Mouse (Mus musculus) spleen, postnatal 36 days (tissue): Measurements from ENCODE around the gene Ilf3.

Source experiments
- DNase-seq, 2 experiments: peaks; one replicate each; pipeline ENCODE4 v3.0.0; 2022; ENCODE audit warnings: low spot score in 2 of 2, mixed read lengths in 1 of 2

Gene Ilf3

GRCm38 (mm10) chr9:21438219-21438618 lies 70.5 kb downstream of the Ilf3 start:
- DNase-seq = no peak

- no peak for DNase-seq
These were observed 71.8 kb downstream of the Ilf3 start for GRCm38 (mm10) chr9:21439456-21439855.

- DNase-seq = no peak
These were observed 72.2 kb downstream of the Ilf3 start for GRCm38 (mm10) chr9:21439914-21440313.

GRCm38 (mm10) chr9:21440387-21440786 lies 72.7 kb downstream of the Ilf3 start:
- DNase-seq = no peak

- no peak for DNase-seq
These were observed 76.2 kb downstream of the Ilf3 start for GRCm38 (mm10) chr9:21443853-21444252.

- no peak for DNase-seq
These were observed 76.9 kb downstream of the Ilf3 start for GRCm38 (mm10) chr9:21444574-21444973.

- DNase-seq = no peak
These were observed 77.5 kb downstream of the Ilf3 start for GRCm38 (mm10) chr9:21445081-21445744.

GRCm38 (mm10) chr9:21447778-21448177 lies 80.1 kb downstream of the Ilf3 start:
- no peak for DNase-seq

GRCm38 (mm10) chr9:21449710-21450109 lies 82.0 kb downstream of the Ilf3 start:
- DNase-seq = no peak

GRCm38 (mm10) chr9:21450270-21450669 lies 82.6 kb downstream of the Ilf3 start:
- no peak for DNase-seq

GRCm38 (mm10) chr9:21451391-21451790 lies 83.7 kb downstream of the Ilf3 start:
- no peak for DNase-seq

- no peak for DNase-seq
These were observed 84.2 kb downstream of the Ilf3 start for GRCm38 (mm10) chr9:21451870-21452269.

GRCm38 (mm10) chr9:21453003-21453402 lies 85.3 kb downstream of the Ilf3 start:
- DNase-seq = no peak

GRCm38 (mm10) chr9:21453459-21453858 lies 85.8 kb downstream of the Ilf3 start:
- no peak for DNase-seq

- no peak for DNase-seq
These were observed 86.9 kb downstream of the Ilf3 start for GRCm38 (mm10) chr9:21454556-21454955.
